Mouse (Mus musculus): Measurements from ENCODE around the gene Trabd2b.

Trabd2b gene

DNA sequence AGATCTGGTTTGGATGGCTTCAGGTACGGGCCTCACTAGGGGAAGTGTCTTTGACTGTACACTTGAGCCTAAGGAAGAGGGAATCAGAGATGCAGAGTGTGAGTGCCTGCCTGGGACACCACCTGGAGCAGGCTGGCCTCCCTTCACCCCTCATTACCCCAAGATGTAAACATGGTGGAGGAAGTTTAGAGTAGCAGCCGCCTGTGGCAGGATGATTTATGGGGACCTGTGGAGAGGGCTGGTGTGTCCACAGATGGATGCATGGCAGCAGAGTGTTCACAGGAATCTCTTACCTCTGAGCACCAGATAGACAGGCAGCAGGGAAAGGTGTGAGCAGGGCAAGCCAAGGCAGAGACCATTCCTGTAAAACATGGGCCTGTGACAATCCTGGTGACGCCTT lies 199.1 kb downstream of the Trabd2b start:
- no peak for DNase-seq (ENCODE audit: low spot score)

DNA sequence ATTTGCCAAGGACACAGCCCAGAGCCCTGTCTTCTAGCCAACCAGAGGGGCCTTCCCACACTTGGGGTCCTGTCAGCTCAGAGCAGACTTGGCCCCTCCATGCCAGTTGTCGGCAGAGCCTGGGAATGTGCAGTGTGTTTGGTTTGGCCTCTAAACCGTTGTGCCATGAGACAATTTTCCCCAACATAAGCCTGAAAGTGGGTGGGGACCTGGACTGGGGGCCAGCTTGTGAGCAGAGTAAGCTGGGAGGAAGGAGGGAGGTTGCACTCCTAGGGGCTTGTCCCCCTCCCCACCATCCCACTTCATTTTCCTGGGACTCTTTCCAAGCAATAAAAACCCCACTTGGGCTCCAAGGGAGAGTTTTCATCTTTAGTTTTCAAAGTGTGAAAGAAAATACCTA lies 201.3 kb downstream of the Trabd2b start:
- no peak for DNase-seq (ENCODE audit: low spot score)

DNA sequence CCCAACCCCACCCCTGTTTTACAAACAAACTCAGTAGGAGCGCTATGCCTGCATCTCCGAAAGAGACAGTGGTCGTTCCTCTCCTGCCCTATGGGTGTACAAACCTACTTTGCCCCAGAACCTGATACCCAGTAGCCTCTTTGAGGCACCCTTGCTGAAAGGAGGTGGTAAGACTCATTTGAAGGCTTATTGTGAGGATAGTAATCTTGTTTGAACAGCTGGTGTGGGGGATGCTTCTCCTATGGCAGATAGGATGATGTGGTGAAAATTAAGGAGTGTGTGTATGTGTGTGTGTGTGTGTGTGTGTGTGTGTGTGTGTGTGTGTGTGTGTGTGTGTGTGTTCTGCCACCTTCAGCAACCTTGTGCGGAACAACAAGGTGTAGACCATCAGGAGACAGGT lies 202.8 kb downstream of the Trabd2b start:
- no peak for DNase-seq (ENCODE audit: low spot score)

DNA sequence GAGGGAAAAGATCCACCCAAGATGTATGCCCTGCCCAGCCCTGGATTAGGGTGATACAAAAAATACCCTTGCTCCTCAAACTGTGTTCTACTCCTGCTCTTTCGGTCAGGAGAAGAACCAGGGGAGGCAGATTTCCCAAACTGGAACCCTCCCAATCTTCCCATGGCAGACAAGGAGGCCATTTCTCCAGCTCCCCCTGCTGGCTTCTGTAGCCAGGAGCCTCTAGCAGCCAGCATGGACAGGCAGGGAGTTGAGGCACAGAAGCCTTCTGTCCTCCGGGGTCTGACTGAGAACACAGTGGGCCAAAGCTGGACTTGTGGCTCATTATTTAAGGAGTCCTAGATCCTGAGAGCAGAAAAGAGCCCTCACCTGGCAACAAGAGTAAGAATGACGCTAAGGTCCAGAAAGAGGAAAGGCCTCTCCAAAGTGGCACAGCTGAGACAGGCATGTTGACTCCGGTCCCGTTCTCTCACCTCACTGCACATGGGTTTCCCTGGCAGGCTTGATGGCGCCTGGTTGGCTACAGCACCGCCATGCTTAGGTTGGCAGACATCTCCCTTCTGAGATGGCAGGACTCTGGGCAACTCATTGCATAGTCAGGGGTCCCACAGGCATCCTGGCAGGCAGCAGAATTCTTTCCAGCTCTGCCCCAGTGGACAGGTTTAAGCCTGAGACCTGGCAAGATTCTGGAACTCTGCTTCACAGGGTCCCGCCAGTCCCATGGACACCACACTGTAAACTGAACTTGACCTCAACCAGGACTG lies 204.8 kb downstream of the Trabd2b start:
- no peak for DNase-seq (ENCODE audit: low spot score)

DNA sequence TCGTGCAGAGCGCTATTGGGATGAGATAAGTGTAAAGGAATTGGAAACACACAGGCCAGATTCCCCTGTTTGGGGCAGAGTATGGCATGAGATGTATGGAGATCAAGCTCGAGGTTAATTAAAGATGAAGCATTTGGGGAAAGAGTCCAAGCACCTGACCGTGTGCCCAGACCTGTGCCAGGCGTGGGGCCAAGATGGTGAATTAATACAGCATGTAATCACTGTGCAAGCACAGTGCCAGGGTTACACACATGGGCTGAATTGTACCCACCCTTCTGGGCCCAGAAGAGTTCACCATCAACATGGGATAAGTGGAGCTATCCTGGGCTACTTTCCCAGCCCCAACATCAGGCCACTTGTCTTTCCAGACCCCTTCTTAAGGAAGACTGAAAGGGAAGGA lies 205.5 kb downstream of the Trabd2b start:
- no peak for DNase-seq (ENCODE audit: low spot score)

DNA sequence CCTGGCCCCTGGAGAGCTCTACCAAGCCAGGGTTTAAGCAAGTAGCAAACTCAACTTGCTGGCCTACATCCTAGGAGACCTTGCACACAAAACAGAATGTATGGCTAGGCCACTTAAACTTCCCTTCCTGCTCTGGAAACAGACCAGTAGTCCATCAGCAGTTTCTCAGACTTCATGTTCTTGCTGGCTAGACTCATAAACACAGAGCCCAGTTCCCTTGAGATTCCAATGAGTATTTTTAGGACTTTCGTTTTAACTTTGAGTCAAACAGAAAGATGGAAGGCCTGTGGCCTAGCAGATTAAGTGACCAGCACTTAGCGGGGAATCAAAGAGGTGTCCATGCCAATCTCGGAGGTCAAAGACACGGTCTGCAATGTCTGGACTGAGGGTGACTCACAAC lies 206.3 kb downstream of the Trabd2b start:
- DNase-seq (ENCODE audit: low spot score): no peak

DNA sequence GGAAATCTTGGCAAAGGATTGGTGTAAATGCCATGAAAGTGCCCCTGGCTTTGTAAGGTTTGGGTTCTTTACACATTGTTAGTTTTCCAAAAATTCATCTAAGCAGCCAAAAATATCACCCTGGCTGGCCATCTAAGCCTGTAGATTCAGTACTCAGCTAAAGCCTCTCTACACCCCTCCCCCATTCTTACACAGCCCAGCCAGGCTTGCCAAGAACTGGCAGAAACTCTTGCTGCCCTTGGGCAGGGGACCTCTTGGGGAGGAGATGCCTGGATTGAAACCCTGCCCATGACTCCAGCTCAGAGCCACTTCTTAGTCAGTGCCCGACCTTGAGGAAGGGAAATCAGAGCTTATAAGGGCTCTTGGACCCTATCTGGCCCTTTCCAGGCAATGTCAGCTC lies 207.6 kb downstream of the Trabd2b start:
- no peak for DNase-seq (ENCODE audit: low spot score)

DNA sequence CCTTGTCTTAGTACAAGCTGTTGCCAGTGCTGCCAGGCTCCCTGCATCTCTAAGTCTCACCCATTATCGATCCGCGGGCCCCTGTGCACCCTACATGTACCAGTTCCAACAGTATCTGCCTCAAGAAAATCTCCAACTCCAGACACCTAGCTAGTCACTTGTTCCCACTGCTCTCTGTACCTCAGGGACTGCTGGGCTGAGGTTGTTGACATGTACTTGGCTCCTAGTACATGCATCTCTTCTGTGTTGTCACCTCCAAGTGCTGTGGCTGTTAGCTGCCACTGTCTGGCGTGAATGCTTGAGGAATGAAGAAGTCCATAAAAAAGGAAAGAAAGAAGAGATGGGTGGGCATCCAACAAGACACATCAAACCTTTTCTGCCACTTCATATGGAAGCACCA lies 209.2 kb downstream of the Trabd2b start:
- DNase-seq (ENCODE audit: low spot score): no peak

DNA sequence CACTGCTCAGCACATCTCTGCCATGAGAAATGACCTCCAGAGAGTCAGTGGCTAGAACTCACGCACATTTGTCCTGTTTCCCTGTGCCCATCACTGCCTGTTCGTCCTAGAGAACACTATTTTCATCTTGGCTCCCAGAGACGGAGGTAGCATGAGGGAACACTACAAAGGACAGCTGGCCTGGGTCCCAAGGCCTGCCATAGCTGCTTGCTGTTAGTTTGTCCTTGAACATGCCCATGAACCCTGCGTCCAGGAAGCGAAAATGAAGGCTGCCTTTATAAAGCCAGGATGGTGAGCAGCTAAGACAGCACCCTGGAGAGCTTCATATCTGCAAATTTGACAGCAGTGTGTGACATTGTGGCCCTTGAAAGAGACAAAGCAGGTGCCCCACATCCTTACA lies 216.4 kb downstream of the Trabd2b start:
- no peak for DNase-seq (ENCODE audit: low spot score)

DNA sequence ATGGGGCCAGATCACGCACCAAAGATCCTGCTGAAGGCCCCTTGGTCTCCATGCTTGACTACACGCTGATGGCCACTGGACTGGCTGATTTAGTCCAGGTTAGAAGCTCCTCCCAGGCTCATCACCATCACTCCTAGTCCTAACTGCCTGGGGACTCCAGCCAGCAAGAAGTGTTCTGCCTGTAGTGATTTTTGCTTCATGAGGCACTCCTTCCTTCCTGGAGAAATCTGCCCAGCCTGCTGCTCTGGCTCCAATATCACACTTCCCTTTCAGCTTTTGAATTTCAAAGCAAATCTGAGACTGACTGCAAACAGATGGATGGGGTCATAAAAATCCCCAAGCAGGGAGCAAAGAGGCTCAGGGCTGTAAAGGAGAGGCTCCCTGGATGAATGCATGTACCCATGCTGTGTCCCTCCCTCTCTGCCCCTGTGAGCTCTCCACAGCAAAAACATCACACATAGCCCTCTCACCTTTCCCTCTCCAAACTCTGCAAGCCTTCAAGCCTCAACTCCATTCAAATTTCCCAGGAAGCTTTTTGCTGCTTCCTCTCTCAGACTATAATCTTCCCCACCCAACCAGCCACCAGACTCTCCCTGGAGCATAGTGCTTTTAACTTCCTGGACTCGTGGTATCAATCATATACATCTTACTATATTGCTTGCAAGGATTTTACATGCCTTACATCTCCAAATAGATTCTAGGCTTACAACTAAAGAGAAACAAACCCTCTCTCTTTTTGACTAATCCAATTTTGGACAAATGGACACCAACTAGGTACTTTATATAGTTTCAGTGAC lies 217.8 kb downstream of the Trabd2b start:
- DNase-seq (ENCODE audit: low spot score): no peak

DNA sequence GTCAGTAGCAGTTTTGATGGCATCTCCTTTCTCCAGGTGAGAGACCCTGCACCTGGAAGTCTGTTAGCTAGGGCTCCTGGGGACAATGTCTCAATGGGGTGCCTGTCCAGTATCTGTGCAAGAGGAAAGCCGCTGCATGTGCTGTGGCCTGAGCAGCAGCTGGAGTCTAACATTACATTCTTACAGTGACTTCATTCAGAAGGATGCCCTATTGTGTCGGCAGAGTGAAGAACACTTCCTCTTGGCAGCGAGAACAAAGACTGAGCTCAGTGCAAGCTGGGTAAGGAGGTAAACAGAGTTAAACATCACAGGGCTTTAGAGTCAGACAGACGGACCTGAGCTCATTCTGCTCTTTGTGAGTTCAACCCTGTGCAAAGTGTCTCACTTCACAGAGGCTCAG lies 218.8 kb downstream of the Trabd2b start:
- no peak for DNase-seq (ENCODE audit: low spot score)

DNA sequence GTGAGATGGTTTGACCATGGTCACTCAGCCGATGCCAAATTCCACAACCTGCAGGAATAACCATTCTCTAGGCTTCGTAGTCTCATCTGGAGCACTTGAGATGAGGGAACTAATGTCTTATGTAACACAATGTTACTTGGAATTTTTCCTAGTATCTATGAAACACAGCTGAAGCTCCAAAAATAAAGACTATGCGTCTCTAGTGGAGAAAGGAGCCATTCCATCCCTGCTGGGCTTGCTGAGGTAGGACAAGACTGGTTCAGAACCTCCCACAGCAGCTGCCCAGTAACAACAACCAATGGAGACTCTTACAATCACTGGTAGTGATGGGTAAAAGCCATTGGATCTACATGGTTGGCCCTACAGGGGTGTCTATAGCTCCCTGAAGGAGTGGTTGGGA lies 219.4 kb downstream of the Trabd2b start:
- DNase-seq (ENCODE audit: low spot score): no peak

DNA sequence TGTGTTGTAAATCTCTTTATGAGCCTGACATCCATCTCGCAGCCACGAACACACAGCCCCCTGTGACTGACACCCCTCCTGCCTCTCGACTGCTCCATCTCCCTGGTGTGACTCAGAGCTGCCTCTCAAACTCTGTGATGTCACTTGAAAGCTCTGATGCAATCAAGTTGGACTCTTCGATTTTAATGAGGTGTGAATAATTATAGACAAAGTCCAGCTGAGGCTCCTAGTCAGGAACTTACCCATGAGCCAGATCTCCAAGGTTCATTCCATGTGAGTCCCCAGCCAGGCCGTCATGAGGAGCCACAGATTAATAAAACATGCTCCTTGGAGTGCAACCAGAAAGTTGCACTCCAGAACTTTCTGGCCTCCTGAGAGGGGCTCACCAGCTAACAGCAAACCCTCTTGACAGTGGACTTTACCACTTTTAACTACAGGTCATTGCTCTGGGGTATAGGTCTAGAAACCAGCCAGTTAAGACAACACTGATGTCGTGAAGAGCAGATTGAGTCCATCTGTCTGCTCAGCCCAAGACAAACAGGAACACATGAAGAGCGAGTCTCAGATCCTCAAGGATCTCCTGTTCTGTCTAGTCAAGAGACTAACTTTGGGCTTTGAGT lies 221.3 kb downstream of the Trabd2b start:
- no peak for DNase-seq (ENCODE audit: low spot score)

DNA sequence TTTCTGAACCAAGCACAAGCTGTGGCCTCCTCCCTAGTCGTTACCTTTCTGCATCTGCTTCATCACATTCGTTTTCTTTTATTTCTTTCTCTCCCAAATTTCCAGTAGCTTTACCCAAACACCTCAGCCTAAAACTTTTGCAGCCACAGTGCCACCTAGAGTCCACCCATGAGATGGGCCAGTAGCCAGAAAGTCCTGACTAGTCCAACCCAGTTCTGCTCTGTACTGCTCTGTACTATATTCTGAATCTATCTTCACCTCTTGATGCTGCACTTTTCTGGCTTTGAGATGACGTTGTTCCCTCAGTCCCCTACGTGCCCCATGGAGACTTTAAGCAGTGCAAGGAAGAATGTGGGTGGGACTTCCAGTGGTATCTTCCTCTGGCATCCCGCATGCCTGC lies 229.4 kb downstream of the Trabd2b start:
- DNase-seq (ENCODE audit: low spot score): peak; percentile 67

DNA sequence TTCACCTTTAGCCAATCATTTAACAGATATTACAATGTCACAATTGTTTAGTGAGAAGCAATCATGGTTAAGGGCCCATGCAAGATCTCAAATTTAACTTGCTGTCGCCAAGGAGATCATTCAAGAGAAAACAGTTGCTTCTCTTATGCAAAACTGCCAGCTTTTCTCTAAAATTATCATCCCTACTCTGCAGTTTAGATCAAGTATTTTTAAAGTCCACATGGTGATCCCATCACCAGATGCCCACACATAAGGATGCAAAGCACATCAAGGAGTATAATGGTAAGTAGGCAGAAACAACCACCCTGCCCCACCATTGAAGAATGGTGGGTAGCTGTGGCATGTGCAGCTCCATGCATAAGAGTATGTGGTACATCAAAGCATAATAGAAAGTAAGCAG lies 229.8 kb downstream of the Trabd2b start:
- no peak for DNase-seq (ENCODE audit: low spot score)

DNA sequence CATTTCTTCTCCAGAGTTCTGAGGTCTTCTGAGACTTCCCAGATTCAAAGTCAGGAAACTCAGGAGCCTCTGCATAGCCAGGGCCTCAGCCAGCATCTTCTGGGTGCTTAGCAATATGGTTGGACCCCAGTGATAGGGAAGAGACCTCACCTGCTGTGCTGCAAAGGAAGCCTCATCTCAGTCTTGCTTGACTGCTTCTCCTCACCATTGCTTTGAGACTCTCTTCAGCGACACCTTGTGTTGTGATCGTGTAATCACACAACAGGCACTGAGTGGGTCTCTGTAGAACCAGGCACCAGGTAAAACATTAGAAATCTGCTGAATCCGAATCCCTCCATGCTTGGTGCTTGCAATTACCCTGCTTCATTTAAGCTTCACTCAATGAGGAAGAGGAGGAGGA lies 230.6 kb downstream of the Trabd2b start:
- peak; percentile 68 for DNase-seq (ENCODE audit: low spot score)

DNA sequence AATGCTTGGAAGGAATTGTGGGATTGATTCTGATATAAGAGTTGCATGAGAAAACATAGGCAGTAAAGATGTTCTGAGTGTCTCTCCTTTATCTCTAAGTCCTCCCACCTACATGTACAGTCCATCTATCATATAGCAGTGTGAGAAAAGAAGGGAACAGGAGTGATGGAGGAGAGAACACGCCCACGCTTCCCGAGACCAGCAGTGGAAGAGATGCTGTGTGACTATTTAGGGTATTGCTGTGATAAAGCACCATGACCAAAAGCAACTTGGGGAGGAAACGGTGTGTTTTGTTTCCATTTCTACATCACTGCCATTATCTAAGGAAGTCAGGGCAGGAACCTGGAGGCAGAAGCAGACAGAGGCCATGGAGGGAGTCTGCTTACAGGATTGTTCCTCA lies 235.9 kb downstream of the Trabd2b start:
- DNase-seq (ENCODE audit: low spot score): no peak

DNA sequence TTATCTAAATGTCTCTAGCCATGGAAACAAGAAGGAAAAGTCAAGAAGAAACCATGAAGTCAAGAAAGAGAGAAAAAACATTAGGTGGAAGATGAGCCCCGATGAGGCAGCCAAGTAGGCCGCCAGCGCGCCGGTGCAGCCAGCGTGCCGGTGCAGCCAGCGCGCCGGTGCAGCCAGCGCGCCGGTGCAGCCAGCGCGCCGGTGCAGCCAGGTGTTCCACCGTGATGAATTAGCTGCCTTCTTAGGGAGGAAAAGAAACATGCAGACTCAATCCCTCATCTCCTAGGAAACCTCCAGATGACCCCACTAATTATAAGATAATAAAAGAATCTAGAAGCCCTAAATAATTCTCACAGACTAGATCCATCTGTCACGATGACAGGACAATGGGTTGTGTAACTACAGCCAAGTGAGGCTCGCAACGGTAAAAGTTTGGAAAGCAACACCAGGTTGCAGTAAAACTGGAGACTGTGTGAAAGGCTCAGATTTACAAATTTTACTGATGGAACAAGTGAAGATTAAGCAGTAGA lies 237.2 kb downstream of the Trabd2b start:
- DNase-seq (ENCODE audit: low spot score): peak; percentile 26

DNA sequence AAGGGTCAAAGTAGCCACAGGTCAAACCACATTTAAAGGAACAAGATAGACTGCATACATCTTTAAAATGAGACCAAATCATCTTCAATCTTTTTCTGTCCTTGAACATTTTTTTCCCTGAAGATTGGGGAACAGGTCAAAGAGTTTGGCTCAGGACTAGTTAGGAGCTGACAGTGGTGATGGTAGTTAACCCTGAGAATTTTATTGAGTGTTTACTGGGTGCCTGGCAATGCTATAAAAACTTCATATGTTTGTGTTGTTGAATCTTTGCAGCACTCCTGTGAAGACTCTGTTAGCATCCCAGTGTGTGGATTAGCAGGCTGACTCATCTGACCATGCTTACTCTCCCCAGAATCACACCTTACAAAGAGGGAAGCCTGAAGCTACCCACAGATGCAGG lies 238.8 kb downstream of the Trabd2b start:
- DNase-seq (ENCODE audit: low spot score): no peak

DNA sequence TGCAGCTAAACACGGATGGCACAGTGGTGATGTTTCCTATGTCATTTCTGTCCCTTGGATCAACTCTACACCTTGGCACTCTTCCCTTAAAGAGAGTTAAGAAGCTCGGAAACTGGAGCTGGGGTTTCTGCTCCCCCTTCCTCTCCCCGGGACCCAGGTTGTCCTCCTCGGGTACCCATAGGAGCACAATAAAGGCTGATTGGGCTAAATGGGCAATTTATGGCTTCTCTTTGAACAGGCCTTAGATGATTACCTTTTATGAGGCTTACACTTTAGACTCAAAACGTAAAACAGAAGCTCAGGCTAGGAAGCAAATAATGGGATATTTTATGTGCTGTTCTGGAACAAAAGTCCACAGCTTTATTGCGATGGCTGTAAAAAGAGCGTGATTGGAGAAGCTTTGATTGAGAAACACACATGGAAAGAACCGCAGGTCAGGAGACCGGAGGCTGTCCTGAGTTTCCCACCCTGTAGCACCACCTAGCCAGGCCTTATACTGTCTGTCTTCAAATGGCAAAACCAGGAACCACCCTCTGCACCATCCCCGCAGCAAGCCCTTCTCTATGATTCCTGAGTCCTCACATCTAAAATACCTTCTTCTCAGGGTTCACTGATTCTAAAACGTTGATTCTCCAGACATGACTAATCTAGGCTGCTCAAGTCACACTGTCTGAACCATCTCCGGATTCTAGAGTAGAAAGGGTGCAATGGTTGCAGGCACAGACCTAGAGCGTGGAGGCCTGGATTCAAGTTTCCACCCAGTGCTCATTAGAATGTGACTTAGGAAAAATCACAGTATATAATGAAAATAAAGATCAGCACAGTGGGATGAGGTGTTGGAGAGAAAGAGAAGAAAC lies 240.5 kb downstream of the Trabd2b start:
- no peak for DNase-seq (ENCODE audit: low spot score)

DNA sequence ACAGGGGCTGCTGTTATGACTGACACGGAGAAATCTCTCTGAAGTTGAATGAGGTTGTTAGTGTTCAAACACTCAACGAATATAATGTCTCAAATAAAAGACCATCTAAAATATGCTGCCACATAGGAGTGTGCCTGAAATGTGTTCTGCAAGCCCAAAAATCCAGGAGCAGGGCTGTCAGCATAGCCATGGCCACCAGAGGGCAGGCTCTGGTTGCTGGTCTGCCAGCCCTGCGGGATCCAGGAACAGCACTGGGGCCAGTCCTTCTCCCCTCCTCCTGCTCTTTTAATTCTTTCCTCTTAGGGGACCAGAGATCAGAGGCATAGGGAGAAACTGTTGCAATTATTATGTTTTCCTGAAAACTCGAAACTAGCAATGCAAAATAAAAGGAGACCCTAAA lies 241.2 kb downstream of the Trabd2b start:
- DNase-seq (ENCODE audit: low spot score): peak; percentile 80

DNA sequence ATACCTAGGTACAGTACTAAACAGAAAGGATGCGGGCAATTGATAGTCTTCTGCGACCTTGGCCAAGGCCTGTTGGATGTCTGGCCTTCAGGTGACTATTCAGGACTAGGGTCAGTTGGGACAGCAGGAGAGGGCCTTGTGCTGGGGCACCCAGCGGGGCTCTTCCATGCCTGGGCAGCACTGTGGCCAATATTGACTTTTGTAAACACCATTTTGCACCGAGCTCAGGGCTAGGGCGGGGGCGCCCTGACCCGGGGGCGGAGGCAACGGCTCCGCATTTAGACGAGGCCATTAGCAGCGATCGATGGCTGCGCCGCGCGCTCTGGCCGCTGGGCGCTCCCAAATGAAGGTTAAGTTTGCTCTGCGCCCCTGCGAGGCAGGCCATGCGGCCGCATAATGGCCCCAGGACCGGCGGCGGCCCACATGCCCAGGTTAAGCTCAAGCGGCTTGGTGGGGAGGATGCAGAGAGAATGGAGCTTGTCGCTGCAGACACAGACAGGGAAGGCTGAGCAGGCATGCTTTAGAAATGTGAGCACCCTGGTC lies 242.1 kb downstream of the Trabd2b start:
- DNase-seq (ENCODE audit: low spot score): peak; percentile 59
